Mouse (Mus musculus): ENCODE measurements around the gene Senp1. TPM values are rescaled to one million over a fixed set of nuclear protein-coding genes. Genes with fewer than 3 reads are reported as not detected.
A peak's percentile ranks its signal among the peaks of the same experiment; 100 is the strongest.

The Senp1 gene
- polyA plus RNA-seq, 1 experiment from 2014 or later, result 40.1 TPM

GRCm38 (mm10) chr15:98096957-98097356 is 3.4 kb upstream of the Senp1 start:
- Histone ChIP-seq H3K4me2 (ENCODE audit: low read depth) (no peak overlapping the region), H3K9me3 (ENCODE audit: control insufficient read depth, low read length) (no peaks in the 10 kb centered on the region), H3K4me1 (ENCODE audit: control insufficient read depth, insufficient read depth, low read length) (peaks cover 5% of the 10 kb centered on the region), H3K36me3 (ENCODE audit: control insufficient read depth, insufficient read depth, low read length) (no peaks in the 10 kb centered on the region), H3K4me3 (ENCODE audit: low read depth, low read length) (no peak overlapping the region), H3K27me3 (ENCODE audit: control insufficient read depth, insufficient read depth, low read length) (no peaks in the 10 kb centered on the region), H3K9ac (ENCODE audit: low read length) (no peak overlapping the region), H3K27ac (ENCODE audit: low read depth, low read length) (no peak overlapping the region)
- no peak for ATAC-seq (ENCODE audit: insufficient read depth, low FRiP score, low TSS enrichment)
- DNase-seq (ENCODE audit: low spot score), result no peak
- WGBS, result 56% methylated on average over 3 of the region's 3 CpGs

GRCm38 (mm10) chr15:98094905-98095304 is 1.4 kb upstream of the Senp1 start:
- H3K27me3 ChIP-seq (ENCODE audit: control insufficient read depth, insufficient read depth, low read length), result no peaks in the 10 kb centered on the region
- peaks cover 12% of the 10 kb centered on the region for H3K4me1 ChIP-seq (ENCODE audit: control insufficient read depth, insufficient read depth, low read length)
- H3K9ac ChIP-seq (ENCODE audit: low read length), result no peak overlapping the region
- no peak for DNase-seq (ENCODE audit: low spot score)
- no peaks in the 10 kb centered on the region for H3K9me3 ChIP-seq (ENCODE audit: control insufficient read depth, low read length)
- WGBS, result 91% methylated on average over 12 of the region's 12 CpGs
- no peak overlapping the region for H3K4me2 ChIP-seq (ENCODE audit: low read depth)
- no peak for ATAC-seq (ENCODE audit: insufficient read depth, low FRiP score, low TSS enrichment)
- no peak overlapping the region for H3K4me3 ChIP-seq (ENCODE audit: low read depth, low read length)
- no peak overlapping the region for H3K27ac ChIP-seq (ENCODE audit: low read depth, low read length)
- no peaks in the 10 kb centered on the region for H3K36me3 ChIP-seq (ENCODE audit: control insufficient read depth, insufficient read depth, low read length)

GRCm38 (mm10) chr15:98092372-98093120 is 998 bp downstream of the Senp1 start, which contains the start of gene Pfkm:
TSS of gene Pfkm (plus strand) at chr15:98092589.
- no peaks in the 10 kb centered on the region for H3K9me3 ChIP-seq (ENCODE audit: control insufficient read depth, low read length)
- H3K27ac ChIP-seq (ENCODE audit: low read depth, low read length), result peak within 1 kb of the TSS; percentile 93
- ATAC-seq (ENCODE audit: insufficient read depth, low FRiP score, low TSS enrichment), result no peak
- WGBS, result 1% methylated on average over 24 of the region's 30 CpGs
- H3K36me3 ChIP-seq (ENCODE audit: control insufficient read depth, insufficient read depth, low read length), result no peaks in the 10 kb centered on the region
- DNase-seq (ENCODE audit: low spot score), result no peak
- peak within 1 kb of the TSS; percentile 97 for H3K4me3 ChIP-seq (ENCODE audit: low read depth, low read length)
- H3K4me1 ChIP-seq (ENCODE audit: control insufficient read depth, insufficient read depth, low read length), result peaks cover 12% of the 10 kb centered on the region
- no peaks in the 10 kb centered on the region for H3K27me3 ChIP-seq (ENCODE audit: control insufficient read depth, insufficient read depth, low read length)
- H3K4me2 ChIP-seq (ENCODE audit: low read depth), result peak within 1 kb of the TSS; percentile 66
- H3K9ac ChIP-seq (ENCODE audit: low read length), result peak within 1 kb of the TSS; percentile 92

- DNase-seq (ENCODE audit: low spot score) (no peak), ATAC-seq (ENCODE audit: insufficient read depth, low FRiP score, low TSS enrichment) (no peak)
- peak overlapping the region; percentile 66 for H3K4me2 ChIP-seq (ENCODE audit: low read depth)
- H3K36me3 ChIP-seq (ENCODE audit: control insufficient read depth, insufficient read depth, low read length), result no peaks in the 10 kb centered on the region
- peak overlapping the region; percentile 92 for H3K9ac ChIP-seq (ENCODE audit: low read length)
- WGBS, result 36% methylated on average over 4 of the region's 4 CpGs
- no peak overlapping the region for H3K27ac ChIP-seq (ENCODE audit: low read depth, low read length)
- no peaks in the 10 kb centered on the region for H3K27me3 ChIP-seq (ENCODE audit: control insufficient read depth, insufficient read depth, low read length)
- H3K4me3 ChIP-seq (ENCODE audit: low read depth, low read length), result peak overlapping the region; percentile 97
- no peaks in the 10 kb centered on the region for H3K9me3 ChIP-seq (ENCODE audit: control insufficient read depth, low read length)
- peaks cover 12% of the 10 kb centered on the region for H3K4me1 ChIP-seq (ENCODE audit: control insufficient read depth, insufficient read depth, low read length)
Observed at GRCm38 (mm10) chr15:98091841-98092240, 1.7 kb downstream of the Senp1 start.

GRCm38 (mm10) chr15:98089421-98090183 is 3.9 kb downstream of the Senp1 start:
- 81% methylated on average over 9 of the region's 9 CpGs for WGBS
- DNase-seq (ENCODE audit: low spot score) (no peak), ATAC-seq (ENCODE audit: insufficient read depth, low FRiP score, low TSS enrichment) (no peak)
- Histone ChIP-seq H3K4me1 (ENCODE audit: control insufficient read depth, insufficient read depth, low read length) (peaks cover 12% of the 10 kb centered on the region), H3K9me3 (ENCODE audit: control insufficient read depth, low read length) (no peaks in the 10 kb centered on the region), H3K4me2 (ENCODE audit: low read depth) (no peak overlapping the region), H3K27ac (ENCODE audit: low read depth, low read length) (no peak overlapping the region), H3K36me3 (ENCODE audit: control insufficient read depth, insufficient read depth, low read length) (no peaks in the 10 kb centered on the region), H3K4me3 (ENCODE audit: low read depth, low read length) (no peak overlapping the region), H3K27me3 (ENCODE audit: control insufficient read depth, insufficient read depth, low read length) (no peaks in the 10 kb centered on the region), H3K9ac (ENCODE audit: low read length) (no peak overlapping the region)

- Histone ChIP-seq H3K9ac (ENCODE audit: low read length) (no peak overlapping the region), H3K4me2 (ENCODE audit: low read depth) (no peak overlapping the region), H3K9me3 (ENCODE audit: control insufficient read depth, low read length) (no peaks in the 10 kb centered on the region), H3K4me1 (ENCODE audit: control insufficient read depth, insufficient read depth, low read length) (peaks cover 12% of the 10 kb centered on the region), H3K27ac (ENCODE audit: low read depth, low read length) (no peak overlapping the region), H3K27me3 (ENCODE audit: control insufficient read depth, insufficient read depth, low read length) (no peaks in the 10 kb centered on the region), H3K4me3 (ENCODE audit: low read depth, low read length) (no peak overlapping the region), H3K36me3 (ENCODE audit: control insufficient read depth, insufficient read depth, low read length) (no peaks in the 10 kb centered on the region)
- no peak for DNase-seq (ENCODE audit: low spot score)
- 91% methylated on average over 1 of the region's 1 CpGs for WGBS
- no peak for ATAC-seq (ENCODE audit: insufficient read depth, low FRiP score, low TSS enrichment)
Observed at GRCm38 (mm10) chr15:98088889-98089288, 4.7 kb downstream of the Senp1 start.

GRCm38 (mm10) chr15:98076901-98077300 is 16.6 kb downstream of the Senp1 start:
- ATAC-seq (ENCODE audit: insufficient read depth, low FRiP score, low TSS enrichment), result no peak
- 0 out of 2 replicates have a peak, but pooled peaks cover 7% of the 10 kb centered on the region for H3K36me3 ChIP-seq (ENCODE audit: control insufficient read depth, insufficient read depth, low read length)
- DNase-seq (ENCODE audit: low spot score), result no peak
- no peaks in the 10 kb centered on the region for H3K9me3 ChIP-seq (ENCODE audit: control insufficient read depth, low read length)
- no peaks in the 10 kb centered on the region for H3K27me3 ChIP-seq (ENCODE audit: control insufficient read depth, insufficient read depth, low read length)
- H3K27ac ChIP-seq (ENCODE audit: low read depth, low read length), result no peak overlapping the region
- H3K9ac ChIP-seq (ENCODE audit: low read length), result no peak overlapping the region
- no peaks in the 10 kb centered on the region for H3K4me1 ChIP-seq (ENCODE audit: control insufficient read depth, insufficient read depth, low read length)
- H3K4me2 ChIP-seq (ENCODE audit: low read depth), result no peak overlapping the region
- WGBS, result 83% methylated on average over 6 of the region's 6 CpGs
- H3K4me3 ChIP-seq (ENCODE audit: low read depth, low read length), result no peak overlapping the region

- no peak overlapping the region for H3K4me2 ChIP-seq (ENCODE audit: low read depth)
- H3K4me1 ChIP-seq (ENCODE audit: control insufficient read depth, insufficient read depth, low read length), result no peaks in the 10 kb centered on the region
- H3K4me3 ChIP-seq (ENCODE audit: low read depth, low read length), result no peak overlapping the region
- no peak overlapping the region for H3K9ac ChIP-seq (ENCODE audit: low read length)
- ATAC-seq (ENCODE audit: insufficient read depth, low FRiP score, low TSS enrichment) (no peak), DNase-seq (ENCODE audit: low spot score) (no peak)
- 89% methylated on average over 16 of the region's 16 CpGs for WGBS
- no peaks in the 10 kb centered on the region for H3K27me3 ChIP-seq (ENCODE audit: control insufficient read depth, insufficient read depth, low read length)
- H3K9me3 ChIP-seq (ENCODE audit: control insufficient read depth, low read length), result no peaks in the 10 kb centered on the region
- H3K27ac ChIP-seq (ENCODE audit: low read depth, low read length), result no peak overlapping the region
- H3K36me3 ChIP-seq (ENCODE audit: control insufficient read depth, insufficient read depth, low read length), result peaks cover 16% of the 10 kb centered on the region
Observed at GRCm38 (mm10) chr15:98075034-98075433, 18.5 kb downstream of the Senp1 start.
